Mouse (Mus musculus) brain, embryonic 14.5 days (tissue): ENCODE measurements at regions not wholly inside any gene's neighbourhood (a gene's known extent, or its start where the extent isn't known, plus 50 kb on each side); places are given as distances from the start of the nearest gene placed in this dataset.

ENCODE experiments used
- CTCF ChIP-seq: fragments of 200-500 bp; IDR thresholded peaks from 2 replicates; pipeline ENCODE4 v1.5.1; 2012; ENCODE audit warnings: inconsistent platforms, mild to moderate bottlenecking, moderate library complexity, borderline replicate concordance; ENCODE audit not compliant: insufficient read depth, insufficient read length; ENCODE audit errors: extremely low read depth
- POLR2A ChIP-seq: fragments of 200-500 bp; IDR thresholded peaks from 2 replicates; pipeline ENCODE4 v1.6.1; 2012; ENCODE audit warnings: mild to moderate bottlenecking, inconsistent platforms, borderline replicate concordance; ENCODE audit not compliant: poor library complexity, insufficient read depth, insufficient read length, severe bottlenecking; ENCODE audit errors: extremely low read depth

DNA sequence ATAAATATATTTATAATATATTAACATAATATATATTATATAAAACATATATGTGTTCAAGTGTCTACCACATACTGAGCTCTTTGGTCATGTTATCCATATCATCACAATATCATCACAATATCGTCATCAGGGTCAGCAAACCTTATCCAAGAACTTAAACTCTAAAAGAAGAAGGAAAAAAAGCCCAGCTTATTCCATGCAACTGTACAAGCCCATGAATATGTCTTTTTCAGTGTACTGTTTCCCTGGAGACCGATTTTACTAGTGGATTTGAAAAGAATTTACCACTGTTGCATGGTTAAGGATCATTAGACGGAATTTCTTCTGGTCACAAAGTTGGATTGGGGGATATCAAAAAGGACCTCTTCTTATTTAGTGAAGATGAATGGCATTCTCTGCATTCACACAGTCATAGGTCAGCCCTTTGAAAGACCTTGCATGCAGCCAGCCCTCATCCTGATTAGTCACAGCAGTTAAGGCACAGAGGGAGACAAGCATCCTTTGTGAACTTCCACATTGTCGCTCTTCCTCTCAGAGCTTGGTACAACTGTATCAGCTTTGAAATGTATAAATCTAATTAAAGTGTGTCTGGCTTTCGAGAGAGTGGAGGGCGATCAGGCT is 116.3 kb upstream of the Ngf start:
- TF ChIP-seq POLR2A, result no peak
- TF ChIP-seq CTCF, result no peak
